Mouse (Mus musculus) liver, embryonic 16.5 days (tissue): ENCODE data around the gene Lmod3. TPM values are rescaled to one million over a fixed set of nuclear protein-coding genes. Genes with fewer than 3 reads are reported as not detected.
A peak's percentile ranks its signal among the peaks of the same experiment; 100 is the strongest.
"Not testable (repeated sequence)": the region's sequence is repeated elsewhere in the genome, so short reads cannot be mapped to it uniquely, and the experiment has no call there.

Source experiments
- ATAC-seq: fragments of 200-750 bp; cut with Nextera tagmentation; 2 replicates; pipeline ENCODE4 v1.8.0; 2017; ENCODE audit warnings: low read depth, mild to moderate bottlenecking, moderate number of reproducible peaks, moderate library complexity
- H3K27ac ChIP-seq: fragments of 300-500 bp; sonication (generic); 2 replicates; pipeline ENCODE4 v1.5.1; 2014; ENCODE audit warnings: mild to moderate bottlenecking, low read length
- H3K27me3 ChIP-seq: fragments of 300-500 bp; sonication (generic); 2 replicates; pipeline ENCODE4 v1.6.1; 2014; ENCODE audit warnings: low read depth, low read length, mixed read lengths; ENCODE audit not compliant: control insufficient read depth, insufficient read depth
- H3K36me3 ChIP-seq: fragments of 300-500 bp; sonication (generic); 2 replicates; pipeline ENCODE4 v1.6.1; 2014; ENCODE audit warnings: mild to moderate bottlenecking; ENCODE audit not compliant: control insufficient read depth, insufficient read depth
- H3K4me1 ChIP-seq: fragments of 300-500 bp; sonication (generic); 2 replicates; pipeline ENCODE4 v1.6.1; 2014; ENCODE audit warnings: low read depth, low read length, mixed read lengths; ENCODE audit not compliant: control insufficient read depth
- H3K4me2 ChIP-seq: fragments of 300-500 bp; sonication (generic); 2 replicates; pipeline ENCODE4 v1.6.1; 2014; ENCODE audit warnings: low read depth, low read length, mixed read lengths
- H3K4me3 ChIP-seq: fragments of 300-500 bp; sonication (generic); 2 replicates; pipeline ENCODE4 v1.5.1; 2014; ENCODE audit warnings: low read depth, mild to moderate bottlenecking, low read length
- H3K9ac ChIP-seq: fragments of 300-500 bp; sonication (generic); 2 replicates; pipeline ENCODE4 v1.6.1; 2014; ENCODE audit warnings: low read depth, low read length
- H3K9me3 ChIP-seq: fragments of 300-500 bp; sonication (generic); replicated peaks from 2 replicates; pipeline ENCODE4 v1.6.1; 2016; ENCODE audit warnings: low read length; ENCODE audit not compliant: control insufficient read depth
- WGBS: fragments of 180-500 bp; shearing (Covaris S2); extraction: QIAGEN DNeasy Blood & Tissue Kit; methylation state at CpG from one replicate; pipeline ENCODE4 v1.1.7; 2014; ENCODE audit not compliant: insufficient replicate concordance; 5-methylcytosine and 5-hydroxymethylcytosine counted together
- polyA plus RNA-seq: library from polyadenylated mRNA; unstranded; fragments of >200 nt; fragmentation: Nextera tagmentation; extraction: Ambion mirVana; gene quantifications from 2 replicates; pipeline ENCODE4 v1.2.1, GENCODE M21; 2015

Gene Lmod3
- polyA plus RNA-seq, 1 experiment from 2014 or later: 0.81 TPM

GRCm38 (mm10) chr6:97272349-97272748, 19.8 kb upstream of the Lmod3 start:
- Histone ChIP-seq H3K4me3 (no peak overlapping the region), H3K36me3 (no peaks in the 10 kb centered on the region), H3K9ac (no peak overlapping the region), H3K27ac (no peak overlapping the region), H3K4me2 (no peak overlapping the region), H3K9me3 (no peaks in the 10 kb centered on the region), H3K27me3 (no peaks in the 10 kb centered on the region; the same call in 1 of the 2 replicates), H3K4me1 (no peaks in the 10 kb centered on the region)
- 45% methylated on average over 2 of the region's 2 CpGs for WGBS
- ATAC-seq: no peak

- Histone ChIP-seq H3K4me2 (no peak overlapping the region), H3K9me3 (no peaks in the 10 kb centered on the region), H3K36me3 (no peaks in the 10 kb centered on the region), H3K4me1 (no peaks in the 10 kb centered on the region), H3K27ac (no peak overlapping the region), H3K9ac (no peak overlapping the region), H3K27me3 (no peaks in the 10 kb centered on the region), H3K4me3 (no peak overlapping the region)
- 0 out of 2 replicates have a peak, but pooled peaks have one; percentile 21 for ATAC-seq
- 60% methylated on average over 11 of the region's 11 CpGs for WGBS
Observed at GRCm38 (mm10) chr6:97269596-97269995, 17.0 kb upstream of the Lmod3 start.

DNA sequence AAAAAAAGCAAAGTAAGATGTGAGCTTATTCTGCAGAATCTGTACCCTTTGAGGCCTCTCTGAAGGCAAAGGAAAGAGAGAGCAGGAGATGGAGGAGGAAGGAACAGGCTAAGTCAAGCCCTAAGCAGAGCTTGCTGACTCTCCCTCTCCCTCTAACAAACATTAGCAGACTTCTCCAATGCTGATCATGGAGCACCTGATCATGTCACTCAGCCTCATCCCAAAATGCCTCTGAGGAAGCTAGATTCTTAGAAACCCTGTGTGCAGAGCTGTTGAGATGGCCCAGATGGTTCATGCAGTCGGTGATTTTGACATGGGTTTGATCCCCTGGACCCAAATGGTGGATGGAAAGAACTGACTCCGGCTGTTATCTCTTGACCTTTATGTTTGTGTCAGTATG, 14.6 kb upstream of the Lmod3 start:
- Histone ChIP-seq H3K9me3 (no peaks in the 10 kb centered on the region), H3K9ac (no peak overlapping the region), H3K4me3 (no peak overlapping the region), H3K27me3 (no peaks in the 10 kb centered on the region), H3K27ac (no peak overlapping the region), H3K4me2 (no peak overlapping the region), H3K36me3 (no peaks in the 10 kb centered on the region), H3K4me1 (no peaks in the 10 kb centered on the region)
- no peak for ATAC-seq
- WGBS: 59% methylated on average over 2 of the region's 2 CpGs

GRCm38 (mm10) chr6:97266661-97267060, 14.1 kb upstream of the Lmod3 start:
- no peak for ATAC-seq
- H3K4me1 ChIP-seq: no peaks in the 10 kb centered on the region
- WGBS: 64% methylated on average over 4 of the region's 4 CpGs

GRCm38 (mm10) chr6:97265705-97266104, 13.1 kb upstream of the Lmod3 start:
- no peaks in the 10 kb centered on the region for H3K4me1 ChIP-seq
- no peak overlapping the region for H3K9ac ChIP-seq
- H3K36me3 ChIP-seq: no peaks in the 10 kb centered on the region
- no peak for ATAC-seq
- no peak overlapping the region for H3K4me3 ChIP-seq
- no peak overlapping the region for H3K4me2 ChIP-seq
- no peak overlapping the region for H3K27ac ChIP-seq
- H3K9me3 ChIP-seq: no peaks in the 10 kb centered on the region
- 67% methylated on average over 3 of the region's 3 CpGs for WGBS
- H3K27me3 ChIP-seq: no peaks in the 10 kb centered on the region

More at GRCm38 (mm10) chr6:97266661-97267060, 14.1 kb upstream of the Lmod3 start:
- Histone ChIP-seq H3K27ac (no peak overlapping the region), H3K9me3 (no peaks in the 10 kb centered on the region), H3K9ac (no peak overlapping the region), H3K4me3 (no peak overlapping the region), H3K4me2 (no peak overlapping the region), H3K27me3 (no peaks in the 10 kb centered on the region), H3K36me3 (no peaks in the 10 kb centered on the region)

- no peaks in the 10 kb centered on the region for H3K36me3 ChIP-seq
- whole genome bisulfite sequencing: 66% methylated on average over 8 of the region's 8 CpGs
- H3K9me3 ChIP-seq: no peaks in the 10 kb centered on the region
- H3K9ac ChIP-seq: no peak overlapping the region
- H3K4me3 ChIP-seq: no peak overlapping the region
- H3K27ac ChIP-seq: no peak overlapping the region
- no peaks in the 10 kb centered on the region for H3K4me1 ChIP-seq
- no peak for ATAC-seq
- H3K4me2 ChIP-seq: no peak overlapping the region
- H3K27me3 ChIP-seq: no peaks in the 10 kb centered on the region
Observed at GRCm38 (mm10) chr6:97265240-97265639, 12.7 kb upstream of the Lmod3 start.

DNA sequence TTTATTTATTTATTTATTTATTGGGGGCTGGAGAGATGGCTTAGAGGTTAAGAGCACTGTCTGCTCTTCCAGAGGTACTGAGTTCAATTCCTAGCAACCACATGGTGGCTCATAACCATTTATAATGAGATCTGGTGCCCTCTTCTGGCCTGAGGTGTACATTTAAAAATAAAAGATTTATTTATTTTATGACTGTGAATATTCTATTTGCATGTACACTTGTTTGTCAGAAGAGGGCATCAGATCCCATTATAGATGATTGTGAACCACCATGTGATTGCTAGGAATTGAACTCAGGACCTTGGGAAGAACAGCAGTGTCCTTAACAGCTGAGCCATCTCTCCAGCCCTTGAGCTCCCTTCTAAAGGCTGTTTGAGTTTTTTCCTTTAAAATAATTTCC, 11.2 kb upstream of the Lmod3 start:
- not testable (repeated sequence) for H3K9ac ChIP-seq, H3K36me3 ChIP-seq, H3K9me3 ChIP-seq, H3K27me3 ChIP-seq, H3K4me3 ChIP-seq, H3K4me1 ChIP-seq, H3K4me2 ChIP-seq, ATAC-seq, H3K27ac ChIP-seq

DNA sequence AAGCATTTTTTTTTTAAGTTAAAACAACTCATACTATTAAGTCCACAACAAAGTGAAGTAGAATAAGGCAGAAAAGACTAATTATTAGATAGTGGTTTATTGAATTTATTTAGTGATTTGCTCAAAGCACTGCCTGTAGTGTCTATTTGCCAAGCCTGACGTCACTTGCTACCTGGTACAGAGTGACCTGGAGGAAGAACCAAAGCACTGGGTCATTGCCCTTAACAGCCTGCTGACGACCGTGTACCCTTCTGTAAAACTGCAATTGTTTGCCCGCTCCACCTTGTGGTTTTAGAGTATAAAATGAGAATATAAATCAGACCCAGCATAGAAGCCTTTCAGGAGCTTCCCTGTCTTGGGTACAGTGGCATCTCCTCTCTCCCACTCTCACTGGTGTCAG, 9.7 kb upstream of the Lmod3 start:
- no peak overlapping the region for H3K4me3 ChIP-seq
- peak; percentile 43; the same call in 1 of the 2 replicates for ATAC-seq
- H3K9me3 ChIP-seq: no peaks in the 10 kb centered on the region
- H3K27ac ChIP-seq: no peak overlapping the region
- H3K27me3 ChIP-seq: no peaks in the 10 kb centered on the region
- no peak overlapping the region for H3K9ac ChIP-seq
- WGBS: 49% methylated on average over 4 of the region's 4 CpGs
- H3K36me3 ChIP-seq: no peaks in the 10 kb centered on the region
- H3K4me2 ChIP-seq: no peak overlapping the region
- no peaks in the 10 kb centered on the region for H3K4me1 ChIP-seq

DNA sequence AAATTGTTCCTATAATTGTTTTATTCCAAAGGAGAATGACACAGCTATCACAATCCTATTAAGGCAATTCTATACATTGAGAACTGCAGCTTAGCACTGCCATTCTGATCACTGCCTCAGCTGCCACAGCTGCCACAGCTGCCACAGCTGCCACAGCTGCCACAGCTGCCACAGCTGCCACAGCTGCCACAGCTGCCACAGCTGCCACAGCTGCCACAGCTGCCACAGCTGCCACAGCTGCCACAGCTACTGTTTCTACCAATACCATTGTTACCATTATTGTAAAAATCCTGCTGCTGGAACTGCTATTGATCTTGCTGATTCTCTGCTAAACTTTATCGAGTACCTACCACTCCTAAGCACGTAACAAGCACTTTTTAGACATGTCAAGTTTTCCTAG, 7.4 kb upstream of the Lmod3 start:
- H3K36me3 ChIP-seq, H3K4me2 ChIP-seq, H3K27ac ChIP-seq, ATAC-seq, H3K4me3 ChIP-seq, H3K9ac ChIP-seq, H3K27me3 ChIP-seq, H3K4me1 ChIP-seq, H3K9me3 ChIP-seq: not testable (repeated sequence)
- 61% methylated on average over 2 of the region's 2 CpGs for WGBS

DNA sequence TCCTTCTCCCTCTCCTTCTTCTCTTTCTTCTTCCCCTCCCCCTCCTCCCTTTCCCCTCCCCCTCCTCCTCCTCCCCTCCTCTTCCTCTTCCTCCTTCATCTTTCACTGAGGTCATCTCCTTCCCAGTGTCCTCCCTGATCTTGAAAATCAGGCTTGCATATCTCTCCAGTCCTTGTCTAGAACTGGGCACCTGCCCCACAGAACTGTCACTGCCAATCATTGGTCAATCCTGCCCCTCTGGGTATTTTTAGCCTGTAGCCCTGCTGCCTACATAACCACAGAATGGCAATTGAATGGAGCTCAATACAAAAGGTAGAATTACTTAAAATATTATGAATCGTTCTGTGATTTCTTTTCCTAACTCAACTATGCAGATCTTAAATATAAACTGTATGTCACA, 5.9 kb upstream of the Lmod3 start:
- no peak for ATAC-seq
- Histone ChIP-seq H3K4me3 (no peak overlapping the region), H3K4me2 (no peak overlapping the region), H3K9ac (no peak overlapping the region), H3K27ac (no peak overlapping the region), H3K9me3 (no peaks in the 10 kb centered on the region), H3K27me3 (no peaks in the 10 kb centered on the region), H3K4me1 (no peaks in the 10 kb centered on the region), H3K36me3 (no peaks in the 10 kb centered on the region)
- WGBS: 65% methylated on average over 1 of the region's 1 CpGs
